8 mouse cellular contexts compared by ENCODE assay signal in genomic region chr9:53825318-53825717, GRCm38 (mm10). TPM values are rescaled to one million over a fixed set of nuclear protein-coding genes. Genes with fewer than 3 reads are reported as not detected.
DNase-seq lines count a peak whose midpoint lies in the region; ATAC-seq lines count a peak whose summit lies in the region.

No protein-coding gene starts in this region.

- no peak overlapping the region for H3K27ac ChIP-seq in embryonic facial prominence, embryonic 11.5 days (replicated peaks; ENCODE audit: low read depth, low read length)
- no peak overlapping the region for H3K27ac ChIP-seq in liver, embryonic 11.5 days (ENCODE audit: low read depth, low read length)
- H3K27ac ChIP-seq in stomach, embryonic 14.5 days (ENCODE audit: low read length), result no peak overlapping the region

- no peak for DNase-seq in cerebellum, adult 8-10 months
- peak; percentile 12 for DNase-seq in right cerebral cortex, postnatal 14 days
- no peak for DNase-seq in right cerebral cortex, postnatal 25 days
- peak; percentile 80 for DNase-seq in embryonic facial prominence, embryonic 11.5 days (ENCODE audit: low spot score)
- DNase-seq in liver, embryonic 11.5 days (ENCODE audit: low spot score), result no peak
- DNase-seq in frontal cortex, postnatal 14 days (ENCODE audit: low spot score in 2 of 2), result no peak

- H3K36me3 ChIP-seq in embryonic facial prominence, embryonic 11.5 days (replicated peaks; ENCODE audit: control insufficient read depth, insufficient read depth, low read depth, low read length), result no peaks in the 10 kb centered on the region
- no peaks in the 10 kb centered on the region for H3K36me3 ChIP-seq in liver, embryonic 11.5 days (ENCODE audit: control insufficient read depth, insufficient read depth, low read length)
- H3K36me3 ChIP-seq in stomach, embryonic 14.5 days (ENCODE audit: control insufficient read depth, insufficient read depth, low read length), result no peaks in the 10 kb centered on the region

- H3K4me2 ChIP-seq in embryonic facial prominence, embryonic 11.5 days (ENCODE audit: low read depth, low read length), result no peak overlapping the region
- no peak overlapping the region for H3K4me2 ChIP-seq in liver, embryonic 11.5 days
- H3K4me2 ChIP-seq in stomach, embryonic 14.5 days (replicated peaks; ENCODE audit: low read depth, low read length), result no peak overlapping the region

- no peaks in the 10 kb centered on the region for H3K4me1 ChIP-seq in embryonic facial prominence, embryonic 11.5 days (ENCODE audit: control insufficient read depth, insufficient read depth, low read length)
- no peaks in the 10 kb centered on the region for H3K4me1 ChIP-seq in liver, embryonic 11.5 days (replicated peaks; ENCODE audit: control insufficient read depth, insufficient read depth, low read length)
- H3K4me1 ChIP-seq in stomach, embryonic 14.5 days (ENCODE audit: control insufficient read depth, insufficient read depth, low read length), result no peaks in the 10 kb centered on the region

- H3K9me3 ChIP-seq in embryonic facial prominence, embryonic 11.5 days (replicated peaks; ENCODE audit: control insufficient read depth, low read length), result no peaks in the 10 kb centered on the region
- no peaks in the 10 kb centered on the region for H3K9me3 ChIP-seq in liver, embryonic 11.5 days (ENCODE audit: control insufficient read depth, low read length)
- no peaks in the 10 kb centered on the region for H3K9me3 ChIP-seq in stomach, embryonic 14.5 days (ENCODE audit: control insufficient read depth, low read depth, low read length)

- ATAC-seq in cerebellum, adult (ENCODE audit: insufficient number of reproducible peaks, low FRiP score, low TSS enrichment), result 0 out of 2 replicates have a peak, but pooled peaks have one; percentile 31
- ATAC-seq in embryonic facial prominence, embryonic 11.5 days (replicated peaks; ENCODE audit: insufficient number of reproducible peaks, low FRiP score, low TSS enrichment, low read depth), result no peak
- ATAC-seq in liver, embryonic 11.5 days (replicated peaks; ENCODE audit: low FRiP score), result peak; percentile 34
- ATAC-seq in stomach, embryonic 14.5 days (ENCODE audit: insufficient number of reproducible peaks, insufficient read depth, low FRiP score, low read depth), result peak; percentile 42; the same call in 1 of the 2 replicates

- H3K9ac ChIP-seq in embryonic facial prominence, embryonic 11.5 days (replicated peaks; ENCODE audit: low read length), result no peak overlapping the region
- no peak overlapping the region for H3K9ac ChIP-seq in liver, embryonic 11.5 days (ENCODE audit: low read depth, low read length)
- no peak overlapping the region for H3K9ac ChIP-seq in stomach, embryonic 14.5 days (replicated peaks; ENCODE audit: low read depth, low read length)

- no peaks in the 10 kb centered on the region for H3K27me3 ChIP-seq in embryonic facial prominence, embryonic 11.5 days (ENCODE audit: control insufficient read depth, insufficient read depth, low read length)
- H3K27me3 ChIP-seq in liver, embryonic 11.5 days (replicated peaks; ENCODE audit: control insufficient read depth, insufficient read depth, low read length), result 0 out of 2 replicates have a peak, but pooled peaks cover 3% of the 10 kb centered on the region
- H3K27me3 ChIP-seq in stomach, embryonic 14.5 days (ENCODE audit: control insufficient read depth, insufficient read depth, low read length), result no peaks in the 10 kb centered on the region

- H3K4me3 ChIP-seq in embryonic facial prominence, embryonic 11.5 days (ENCODE audit: low read depth, low read length), result no peak overlapping the region
- no peak overlapping the region for H3K4me3 ChIP-seq in liver, embryonic 11.5 days (ENCODE audit: low read depth, low read length)
- H3K4me3 ChIP-seq in stomach, embryonic 14.5 days (ENCODE audit: low read depth, low read length), result no peak overlapping the region

- 13% methylated on average over 9 of the region's 9 CpGs for WGBS in embryonic facial prominence, embryonic 11.5 days
- 7% methylated on average over 9 of the region's 9 CpGs for WGBS in liver, embryonic 11.5 days
- 8% methylated on average over 9 of the region's 9 CpGs for WGBS in stomach, embryonic 14.5 days

RNA-seq across cellular contexts. Expression of gene Sln, which starts 24.6 kb away (rescaled TPM):
- polyA plus RNA-seq in embryonic facial prominence, embryonic 11.5 days (2014; fragmentation: Nextera tagmentation; extraction: Ambion mirVana), result 1.2 and 2.0 TPM in 2 replicates
- polyA plus RNA-seq in liver, embryonic 11.5 days (2014; fragmentation: Nextera tagmentation; extraction: Ambion mirVana), result 0.40 and 0.45 TPM in 2 replicates
- 0.20 TPM in 1 of 2 replicates, not detected in the other for polyA plus RNA-seq in stomach, embryonic 14.5 days (2014; fragmentation: Nextera tagmentation; extraction: Ambion mirVana)

RNA-seq across cellular contexts. Expression of gene Slc35f2, which starts 54.0 kb away (rescaled TPM):
- polyA plus RNA-seq in embryonic facial prominence, embryonic 11.5 days (2014; fragmentation: Nextera tagmentation; extraction: Ambion mirVana), result 5.4 and 6.0 TPM in 2 replicates
- 0.92 and 1.4 TPM in 2 replicates for polyA plus RNA-seq in liver, embryonic 11.5 days (2014; fragmentation: Nextera tagmentation; extraction: Ambion mirVana)
- 3.8 and 4.7 TPM in 2 replicates for polyA plus RNA-seq in stomach, embryonic 14.5 days (2014; fragmentation: Nextera tagmentation; extraction: Ambion mirVana)

Comparison
In these comparisons a context has a peak if more than half of its experiments do, and no peak if none do; other contexts are left out.
1. DNase-seq: peak in right cerebral cortex, postnatal 14 days (single experiment) and embryonic facial prominence, embryonic 11.5 days (single experiment); none in cerebellum, adult 8-10 months (single experiment), right cerebral cortex, postnatal 25 days (single experiment), liver, embryonic 11.5 days (single experiment) and frontal cortex, postnatal 14 days (0 of 2).